Mouse (Mus musculus): Measurements from ENCODE around the gene Sox3.

Gene Sox3

GRCm38 (mm10) chrX:60892801-60893681 lies at the start of gene Sox3:
Sox3 (minus strand) TSS chrX:60893430.
- no peak for ATAC-seq (ENCODE audit: insufficient number of reproducible peaks, low FRiP score, low TSS enrichment)

- ATAC-seq (ENCODE audit: insufficient number of reproducible peaks, low FRiP score, low TSS enrichment): no peak
These were observed 47.0 kb upstream of the Sox3 start for GRCm38 (mm10) chrX:60940225-60940624.

- ATAC-seq (ENCODE audit: insufficient number of reproducible peaks, low FRiP score, low TSS enrichment): no peak
These were observed 6.3 kb upstream of the Sox3 start for GRCm38 (mm10) chrX:60899546-60899945.

- ATAC-seq (ENCODE audit: insufficient number of reproducible peaks, low FRiP score, low TSS enrichment): no peak
These were observed 5.4 kb upstream of the Sox3 start for GRCm38 (mm10) chrX:60898641-60899040.

GRCm38 (mm10) chrX:60896296-60896695 lies 3.1 kb upstream of the Sox3 start:
- no peak for ATAC-seq (ENCODE audit: insufficient number of reproducible peaks, low FRiP score, low TSS enrichment)

GRCm38 (mm10) chrX:60895416-60895815 lies 2.2 kb upstream of the Sox3 start:
- no peak for ATAC-seq (ENCODE audit: insufficient number of reproducible peaks, low FRiP score, low TSS enrichment)

- no peak for ATAC-seq (ENCODE audit: insufficient number of reproducible peaks, low FRiP score, low TSS enrichment)
These were observed 702 bp upstream of the Sox3 start for GRCm38 (mm10) chrX:60893720-60894543.

- ATAC-seq (ENCODE audit: insufficient number of reproducible peaks, low FRiP score, low TSS enrichment): peak; percentile 37; the same call in 1 of the 2 replicates
These were observed 981 bp downstream of the Sox3 start for GRCm38 (mm10) chrX:60892098-60892800.

GRCm38 (mm10) chrX:60891329-60892095 lies 1.7 kb downstream of the Sox3 start:
- no peak for ATAC-seq (ENCODE audit: insufficient number of reproducible peaks, low FRiP score, low TSS enrichment)

GRCm38 (mm10) chrX:60890651-60891050 lies 2.6 kb downstream of the Sox3 start:
- ATAC-seq (ENCODE audit: insufficient number of reproducible peaks, low FRiP score, low TSS enrichment): no peak

- ATAC-seq (ENCODE audit: insufficient number of reproducible peaks, low FRiP score, low TSS enrichment): no peak
These were observed 3.2 kb downstream of the Sox3 start for GRCm38 (mm10) chrX:60889956-60890485.

Measured in cerebellum, adult (tissue).